Mouse (Mus musculus) retina, embryonic 14.5 days (tissue): ENCODE results near the gene Gm5592.
"Not testable (repeated sequence)": the region's sequence is repeated elsewhere in the genome, so short reads cannot be mapped to it uniquely, and the experiment has no call there.

ENCODE experiments used
- DNase-seq: peaks from one replicate; pipeline ENCODE4 v3.0.0-alpha.2; 2015; ENCODE audit warnings: low spot score

Gene Gm5592

DNA sequence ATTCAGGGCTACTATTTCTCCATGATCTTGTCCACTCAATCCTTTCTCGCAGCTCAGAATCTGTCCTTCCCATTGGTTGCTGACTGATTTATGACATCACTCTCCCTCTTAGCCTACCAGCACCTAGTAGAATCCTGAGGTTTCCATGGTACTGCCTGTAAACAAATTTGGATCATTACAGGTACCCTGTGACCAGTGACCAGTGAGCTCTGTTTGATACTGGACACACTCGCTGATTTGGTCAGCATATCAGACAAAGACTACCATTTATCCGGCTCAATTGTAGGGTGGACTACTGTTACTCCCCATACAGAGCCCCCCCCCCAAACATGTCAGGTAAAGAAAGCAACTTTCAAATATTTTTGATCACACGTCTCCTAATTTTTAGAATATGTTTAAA lies at the start of gene Gm5592:
Gene Gm5592, plus strand, starts transcription at position 301 of the 400 bp plus-strand sequence.
- not testable (repeated sequence) for DNase-seq

DNA sequence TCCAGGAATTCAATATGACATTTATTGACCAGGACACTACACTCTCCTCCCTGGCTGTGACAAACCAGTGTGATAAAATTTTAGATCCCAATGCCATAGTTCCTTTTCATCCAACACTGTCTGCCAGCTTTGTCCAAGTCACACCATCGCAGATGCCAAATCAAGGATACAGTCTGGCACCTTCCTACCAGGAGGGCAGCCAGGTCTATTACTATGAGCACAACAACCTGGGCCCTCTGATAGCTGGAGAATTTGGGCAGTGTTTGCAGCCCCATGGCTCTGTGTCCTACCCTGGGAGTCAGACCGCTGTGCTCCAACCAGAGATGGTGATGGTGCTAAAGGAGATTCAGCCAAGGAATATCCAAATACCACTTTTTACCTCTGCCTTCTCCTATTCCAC lies 2.2 kb downstream of the Gm5592 start:
- not testable (repeated sequence) for DNase-seq

DNA sequence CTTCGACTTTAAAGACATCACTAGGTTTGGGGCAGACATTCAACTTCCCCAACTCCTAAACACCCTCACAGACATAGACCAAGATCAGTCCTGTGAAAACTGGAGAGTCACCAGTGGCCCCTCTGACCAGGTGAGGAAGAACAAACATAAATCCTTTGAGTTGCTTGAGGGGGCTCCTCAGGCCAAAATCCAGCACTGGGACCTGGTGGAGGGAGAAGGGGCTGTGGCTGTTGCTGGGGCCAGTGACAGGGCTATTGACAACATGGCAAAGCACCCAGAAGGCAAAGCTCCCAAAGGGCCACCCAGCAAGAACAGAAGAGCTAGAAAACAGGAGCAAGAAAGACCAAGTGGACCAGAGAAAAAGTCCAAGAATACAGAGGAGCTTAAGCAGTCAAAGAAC lies 4.2 kb downstream of the Gm5592 start:
- DNase-seq, result not testable (repeated sequence)

DNA sequence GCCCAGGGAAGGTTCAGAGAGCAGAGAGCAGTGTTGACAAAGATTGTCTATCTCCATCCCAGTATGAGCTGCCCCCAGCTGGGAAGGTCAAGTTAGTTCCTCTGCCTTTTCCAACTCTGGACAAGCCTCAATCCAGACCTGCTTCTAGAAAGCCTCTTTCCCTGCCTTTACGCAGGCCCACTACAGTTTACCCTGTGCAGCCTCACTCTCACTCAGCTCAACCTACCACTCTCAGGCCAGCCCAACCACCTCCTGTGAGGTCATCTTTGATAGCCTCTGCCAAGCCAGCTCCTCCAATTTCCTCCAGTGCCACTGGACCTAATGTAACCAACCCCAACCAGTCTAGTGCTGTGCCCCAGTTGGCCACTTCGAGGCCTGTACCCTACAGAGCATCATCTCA lies 4.9 kb downstream of the Gm5592 start:
- DNase-seq, result not testable (repeated sequence)

DNA sequence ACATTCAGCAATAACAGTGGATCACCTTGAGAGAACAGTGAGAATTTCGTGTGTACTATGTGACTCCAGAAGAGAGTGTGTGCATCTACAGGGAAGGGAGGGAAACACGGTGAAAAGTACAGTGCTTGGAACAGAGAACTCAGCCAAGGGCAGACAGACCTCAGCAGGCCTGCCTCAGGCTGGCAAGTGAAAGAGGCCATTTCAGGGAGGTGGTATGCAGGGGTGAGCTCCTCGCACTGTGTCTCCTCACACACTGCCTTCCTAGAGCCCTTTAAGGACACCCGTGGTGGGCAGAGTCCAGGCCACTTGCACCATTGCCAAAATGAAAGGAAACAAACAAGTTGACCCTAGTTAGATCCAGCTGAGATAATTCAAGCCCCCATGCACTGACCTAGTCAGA lies 40.0 kb downstream of the Gm5592 start:
- DNase-seq, result no peak
